Mouse (Mus musculus) kidney, postnatal 25 days (tissue): Measurements from ENCODE around the gene BC035044.
"Not testable (repeated sequence)": the region's sequence is repeated elsewhere in the genome, so short reads cannot be mapped to it uniquely, and the experiment has no call there.

ENCODE experiments used
- DNase-seq, 2 experiments: peaks; one replicate each; pipeline ENCODE4 v3.0.0; 2021; ENCODE audit warnings: mixed read lengths in 2 of 2

The BC035044 gene

DNA sequence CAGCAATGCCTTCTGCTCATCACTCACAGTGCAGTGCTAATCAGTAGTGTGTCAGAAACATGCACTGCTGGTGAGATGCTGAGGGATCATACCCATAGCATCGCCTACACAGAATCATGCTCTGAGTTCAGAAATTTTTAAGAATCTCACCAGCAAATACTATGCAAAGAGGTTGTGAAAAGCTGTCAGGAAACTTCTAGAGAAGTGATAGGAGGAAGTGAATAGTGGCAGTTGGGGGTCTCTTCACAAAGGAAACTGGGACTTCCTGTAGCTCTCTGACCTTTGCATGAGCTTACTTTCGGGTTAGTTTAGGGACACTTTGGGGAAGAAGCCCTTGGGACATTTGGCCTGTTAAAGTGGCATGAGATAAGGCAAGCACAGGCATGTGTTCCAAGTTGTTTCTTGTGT, at the start of gene BC035044:
Gene BC035044, minus strand, starts transcription at position 179 of the 408 bp plus-strand sequence.
- no peak for DNase-seq

GRCm38 (mm10) chr6:128935889-128936665, 45.2 kb upstream of the BC035044 start:
- DNase-seq, result not testable (repeated sequence)

DNA sequence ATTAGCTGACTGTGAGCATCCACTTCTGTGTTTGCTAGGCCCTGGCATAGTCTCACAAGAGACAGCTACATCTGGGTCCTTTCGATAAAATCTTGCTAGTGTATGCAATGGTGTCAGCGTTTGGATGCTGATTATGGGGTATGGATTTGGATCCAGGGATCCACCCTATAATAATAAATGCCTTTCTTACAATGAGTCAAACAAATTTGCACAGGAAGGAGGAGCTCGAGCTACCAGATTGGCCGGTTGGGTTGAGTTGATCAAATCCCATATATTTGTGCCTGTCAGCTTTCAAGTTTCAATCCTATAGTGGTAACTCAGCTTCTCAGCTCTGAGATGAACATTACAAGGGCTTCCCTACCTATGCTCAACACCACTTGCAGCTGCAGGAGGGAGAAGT, 43.2 kb upstream of the BC035044 start, which contains the start of gene Clec2g:
Gene Clec2g, plus strand, starts transcription at position 301 of the 400 bp plus-strand sequence.
- not testable (repeated sequence) for DNase-seq

- DNase-seq, result no peak
These were observed 42.1 kb upstream of the BC035044 start for GRCm38 (mm10) chr6:128933050-128933449.

DNA sequence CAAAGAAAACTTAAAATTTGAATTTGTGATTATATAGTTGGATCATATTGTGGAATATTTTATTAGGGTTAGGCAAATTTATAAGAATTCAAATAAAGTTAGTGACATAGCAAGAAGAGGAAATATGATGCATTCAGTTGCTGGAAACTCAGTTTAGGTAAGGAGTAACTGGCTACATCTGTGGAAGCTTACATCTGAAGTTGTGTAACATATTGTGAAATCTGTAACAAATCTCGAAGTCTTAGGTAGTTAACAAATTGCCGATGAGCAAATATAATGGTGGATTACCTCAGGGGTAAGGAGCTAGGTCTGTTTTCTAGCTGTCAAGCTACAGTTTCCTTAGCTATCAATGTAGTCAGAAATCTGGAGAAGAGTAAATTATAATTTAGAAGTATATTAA, 26.4 kb upstream of the BC035044 start:
- DNase-seq, result no peak

- DNase-seq, result no peak
These were observed 22.8 kb upstream of the BC035044 start for GRCm38 (mm10) chr6:128913598-128914254.

GRCm38 (mm10) chr6:128900796-128901552, 10.0 kb upstream of the BC035044 start:
- not testable (repeated sequence) for DNase-seq

- DNase-seq, result no peak
These were observed 9.1 kb upstream of the BC035044 start for GRCm38 (mm10) chr6:128900044-128900443.

- DNase-seq, result no peak
These were observed 4.6 kb upstream of the BC035044 start for GRCm38 (mm10) chr6:128895404-128896001.

- DNase-seq, result no peak
These were observed 2.1 kb downstream of the BC035044 start for GRCm38 (mm10) chr6:128888834-128889233.

GRCm38 (mm10) chr6:128887091-128887790, 3.7 kb downstream of the BC035044 start, which contains the start of gene Clec2i:
TSS of gene Clec2i (plus strand) at chr6:128887588.
- not testable (repeated sequence) for DNase-seq

DNA sequence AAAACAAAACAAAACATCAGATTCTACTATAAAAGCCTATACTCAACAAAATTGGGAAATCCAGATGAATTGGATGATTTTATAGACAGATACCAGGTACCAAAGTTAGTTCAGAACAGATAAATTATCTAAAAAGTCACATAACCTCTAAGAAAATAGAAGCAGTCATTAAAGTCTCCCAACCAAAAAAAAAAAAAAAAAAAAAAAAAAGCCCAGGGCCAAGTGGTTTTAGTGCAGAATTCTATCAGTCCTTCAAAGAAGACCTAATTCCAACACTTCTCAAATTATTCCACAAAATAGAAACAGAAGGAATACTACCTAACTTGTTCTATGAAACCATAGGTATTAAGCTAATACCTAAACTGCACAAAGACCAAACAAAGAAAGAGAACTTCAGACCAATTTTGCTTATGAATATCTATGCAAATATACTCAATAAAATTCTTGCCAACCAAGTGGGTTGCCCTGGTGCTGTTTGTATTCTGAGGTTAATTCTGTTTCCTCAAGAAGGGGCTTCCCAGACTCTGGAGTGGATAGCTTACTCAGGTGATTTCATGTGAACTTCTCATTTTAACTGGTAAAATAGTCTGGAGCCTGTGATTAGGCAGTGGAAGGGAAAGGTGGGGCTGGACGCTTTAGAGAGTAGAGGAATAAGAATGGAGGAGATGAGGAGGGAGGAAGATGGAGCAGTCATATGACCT, 18.9 kb downstream of the BC035044 start:
- no peak for DNase-seq

- no peak for DNase-seq
These were observed 22.1 kb downstream of the BC035044 start for GRCm38 (mm10) chr6:128868861-128869260.

GRCm38 (mm10) chr6:128857976-128858375, 33.0 kb downstream of the BC035044 start:
- DNase-seq, result no peak

- DNase-seq, result peak; percentile 91 to 94
These were observed 34.7 kb downstream of the BC035044 start for GRCm38 (mm10) chr6:128856250-128856649.

DNA sequence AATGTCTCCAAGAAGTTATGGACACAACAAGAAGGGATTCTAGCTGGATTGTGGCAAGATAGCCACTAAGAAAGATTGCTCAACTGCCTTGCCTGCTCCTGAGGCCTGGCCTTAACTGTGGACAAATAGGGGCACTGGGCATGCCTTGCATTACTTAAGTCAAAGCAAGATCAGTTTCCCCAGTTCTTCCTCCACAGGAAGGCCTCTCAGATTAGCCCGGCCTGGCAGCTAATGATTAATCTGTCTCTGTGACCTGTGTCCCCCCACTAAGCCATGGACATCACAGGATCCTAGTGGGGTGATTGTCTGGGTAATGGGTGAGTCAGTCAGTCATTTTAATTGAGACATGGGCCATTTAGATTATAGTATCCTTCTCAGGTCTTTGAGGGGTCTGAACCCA, 35.4 kb downstream of the BC035044 start:
- peak in 1 of 2 experiments; percentile 33 for DNase-seq

DNA sequence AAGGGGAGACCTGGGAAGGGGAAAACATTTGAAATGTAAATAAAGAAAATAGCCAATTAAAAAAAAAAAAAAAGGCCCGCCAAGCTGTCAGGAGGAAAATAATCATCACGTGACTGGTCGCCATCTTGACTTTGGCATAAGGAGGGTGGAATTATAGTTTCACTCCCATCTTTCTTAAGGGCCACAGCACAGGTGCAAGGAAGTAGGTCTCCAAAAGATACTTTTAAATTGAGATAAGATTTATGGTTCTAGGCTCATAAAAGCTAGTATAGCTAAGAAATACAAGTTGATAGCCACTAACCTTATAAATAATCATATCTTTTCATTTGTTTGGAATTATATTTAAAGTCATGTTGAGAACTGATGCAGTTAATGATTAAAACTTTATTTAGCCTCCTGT, 36.0 kb downstream of the BC035044 start:
- no peak for DNase-seq

DNA sequence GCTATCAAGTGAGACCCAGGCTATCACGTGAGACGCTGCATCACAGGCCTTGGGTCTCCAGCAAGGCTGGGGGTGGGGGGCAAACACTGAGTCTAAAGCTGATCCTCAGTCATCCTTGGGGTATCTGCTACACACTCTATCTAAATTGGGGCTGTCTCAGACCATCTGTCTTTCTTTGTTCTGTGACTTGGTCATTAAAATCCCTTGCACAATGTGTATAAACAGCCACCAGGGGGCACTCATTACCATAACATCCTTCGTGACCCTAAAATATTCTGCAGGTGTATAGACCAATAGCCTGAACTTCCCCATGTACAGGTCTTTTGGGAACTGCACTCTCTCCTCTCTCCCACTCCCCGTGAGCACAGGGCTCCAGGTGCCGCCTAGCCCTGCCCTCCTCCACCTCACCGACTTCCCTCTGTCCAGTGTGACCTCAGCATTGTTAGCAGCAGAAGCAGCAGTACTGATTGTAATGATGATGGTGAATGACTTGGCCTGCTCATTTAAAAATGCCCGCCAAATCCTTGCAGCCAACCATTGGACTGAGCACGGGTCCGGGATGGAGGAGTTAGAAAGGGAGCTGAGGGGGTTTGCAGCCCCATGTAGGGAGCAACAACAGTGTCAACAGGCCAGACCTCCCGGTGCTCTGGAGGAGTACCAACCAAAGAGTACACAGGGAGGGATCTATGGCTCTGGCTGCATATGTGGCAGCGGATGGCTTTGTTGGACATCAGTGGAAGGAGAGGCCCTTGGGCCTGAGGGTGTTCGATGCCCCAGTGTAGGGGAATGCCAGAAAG, 36.7 kb downstream of the BC035044 start:
- peak; percentile 63 to 86 for DNase-seq

DNA sequence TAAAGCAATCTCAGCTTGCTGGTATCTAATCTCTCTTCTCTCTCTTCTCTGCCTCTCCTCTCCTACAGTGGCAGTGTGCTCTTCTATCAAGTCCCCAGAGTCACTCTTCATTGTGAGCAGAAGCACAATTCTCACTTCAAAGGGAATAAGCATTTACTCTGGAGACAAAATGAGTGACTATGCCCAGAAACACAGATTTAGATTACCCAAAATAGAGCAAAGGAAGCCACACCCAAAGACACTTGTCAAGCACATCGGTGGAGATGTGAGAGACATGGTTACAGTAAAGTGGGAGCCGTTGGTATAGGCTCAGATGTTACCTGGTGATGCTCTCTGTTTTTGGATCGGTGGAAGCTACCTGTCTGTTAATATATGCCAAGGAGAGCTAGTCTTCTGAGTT, 38.2 kb downstream of the BC035044 start:
- no peak for DNase-seq

GRCm38 (mm10) chr6:128851151-128851550, 39.8 kb downstream of the BC035044 start:
- DNase-seq, result no peak

DNA sequence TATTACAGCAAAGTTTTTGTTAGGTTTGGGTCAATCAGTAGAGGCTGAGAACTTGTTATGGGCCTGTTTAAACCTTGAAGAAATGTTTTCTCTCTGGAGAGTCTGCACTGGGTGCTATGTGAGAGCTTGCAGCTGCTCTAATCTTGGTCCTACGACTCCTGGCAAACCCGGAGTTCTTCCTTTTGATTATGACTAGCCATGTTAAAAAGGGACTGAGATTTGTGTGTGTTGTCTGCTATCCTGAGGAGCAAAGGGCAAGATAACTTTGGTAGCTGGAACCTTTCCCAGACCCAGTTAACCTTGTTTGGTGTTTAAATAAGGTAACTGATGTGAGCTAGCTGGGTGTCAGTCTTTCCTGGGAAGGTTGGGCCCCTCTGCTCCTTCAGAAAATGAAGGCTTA, 40.3 kb downstream of the BC035044 start:
- peak in 1 of 2 experiments; percentile 55 for DNase-seq
